Mouse (Mus musculus) right cerebral cortex, postnatal 25 days (tissue): ENCODE measurements at regions not wholly inside any gene's neighbourhood (a gene's known extent, or its start where the extent isn't known, plus 50 kb on each side); places are given as distances from the start of the nearest gene placed in this dataset.
A peak's percentile ranks its signal among the peaks of the same experiment; 100 is the strongest.

Experiments
- DNase-seq: peaks from one replicate; pipeline ENCODE4 v3.0.0; 2022

- DNase-seq = peak; percentile 33
Observed at GRCm38 (mm10) chr3:14381421-14381992, 99.0 kb upstream of the Slc7a12 start.

DNA sequence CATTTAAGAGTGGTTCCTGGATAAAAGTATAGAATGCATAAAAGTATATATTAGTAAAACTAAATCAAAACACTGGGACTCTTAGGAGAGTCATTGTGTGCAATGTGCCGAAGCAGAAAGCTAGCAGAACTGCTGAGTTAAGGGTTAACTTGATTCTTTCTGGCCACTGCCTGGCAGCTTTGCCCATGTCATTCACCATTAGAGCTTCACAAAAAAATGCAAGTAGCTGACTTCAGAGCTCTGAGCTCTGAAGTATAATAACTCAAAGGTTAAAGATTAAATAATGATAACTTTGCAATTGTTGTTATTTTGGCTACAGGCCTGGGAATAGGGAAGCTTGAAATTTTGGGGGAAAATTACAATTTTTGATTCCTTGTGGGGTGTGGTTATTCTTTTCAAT lies 89.8 kb upstream of the Slc7a12 start:
- no peak for DNase-seq

DNA sequence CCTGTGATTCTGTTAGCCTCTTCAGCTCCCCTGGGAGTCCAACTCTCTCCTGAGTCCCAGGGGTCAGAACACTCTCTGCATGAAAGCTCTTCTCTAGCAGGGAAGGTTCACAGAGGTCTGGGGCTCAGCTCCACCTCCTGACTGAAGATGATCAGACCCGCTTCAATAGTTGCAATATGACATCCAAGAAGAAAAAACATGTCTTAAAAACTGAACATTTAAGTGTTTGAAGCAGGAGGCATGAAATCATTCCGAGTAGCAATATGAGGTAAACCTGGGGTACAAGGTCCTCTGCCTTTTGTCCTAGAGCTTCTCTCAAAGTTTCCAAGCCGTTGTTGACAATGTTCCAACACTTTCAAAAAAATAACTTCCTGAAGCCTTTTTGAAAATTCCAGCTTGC lies 81.8 kb upstream of the Slc7a12 start:
- no peak for DNase-seq

- DNase-seq = no peak
Observed at GRCm38 (mm10) chr3:14408435-14409125, 71.9 kb upstream of the Slc7a12 start.
